Mouse (Mus musculus) stomach, embryonic 16.5 days (tissue): ENCODE data around the gene Olfr597. TPM values are rescaled to one million over a fixed set of nuclear protein-coding genes. Genes with fewer than 3 reads are reported as not detected.
"Not testable (repeated sequence)": the region's sequence is repeated elsewhere in the genome, so short reads cannot be mapped to it uniquely, and the experiment has no call there.

ENCODE experiments used
- ATAC-seq: fragments of 200-750 bp; cut with Nextera tagmentation; 2 replicates; pipeline ENCODE4 v1.8.0; 2017; ENCODE audit warnings: moderate number of reproducible peaks, moderate TSS enrichment; ENCODE audit not compliant: insufficient read depth, low FRiP score
- H3K27ac ChIP-seq: fragments of 300-500 bp; sonication (generic); 2 replicates; pipeline ENCODE4 v1.5.1; 2014; ENCODE audit warnings: low read length
- H3K27me3 ChIP-seq: fragments of 300-500 bp; sonication (generic); 2 replicates; pipeline ENCODE4 v1.6.1; 2014; ENCODE audit warnings: low read length, control low read depth, mixed read lengths; ENCODE audit not compliant: control insufficient read depth, insufficient read depth
- H3K36me3 ChIP-seq: fragments of 300-500 bp; sonication (generic); 2 replicates; pipeline ENCODE4 v1.6.1; 2014; ENCODE audit warnings: low read length; ENCODE audit not compliant: control insufficient read depth, insufficient read depth
- H3K4me1 ChIP-seq: fragments of 300-500 bp; sonication (generic); 2 replicates; pipeline ENCODE4 v1.6.1; 2014; ENCODE audit warnings: low read length, control low read depth, mixed read lengths; ENCODE audit not compliant: control insufficient read depth, insufficient read depth
- H3K4me2 ChIP-seq: fragments of 300-500 bp; sonication (generic); 2 replicates; pipeline ENCODE4 v1.6.1; 2014; ENCODE audit warnings: low read depth, low read length, mixed read lengths
- H3K4me3 ChIP-seq: fragments of 300-500 bp; sonication (generic); replicated peaks from 2 replicates; pipeline ENCODE4 v1.5.1; 2014; ENCODE audit warnings: mild to moderate bottlenecking, low read length
- H3K9ac ChIP-seq: fragments of 300-500 bp; sonication (generic); 2 replicates; pipeline ENCODE4 v1.6.1; 2014; ENCODE audit warnings: low read length
- H3K9me3 ChIP-seq: fragments of 300-500 bp; sonication (generic); replicated peaks from 2 replicates; pipeline ENCODE4 v1.6.1; 2016; ENCODE audit warnings: low read length, control low read depth; ENCODE audit not compliant: control insufficient read depth
- WGBS: fragments of 180-500 bp; shearing (Covaris S2); extraction: QIAGEN DNeasy Blood & Tissue Kit; methylation state at CpG from one replicate; pipeline ENCODE4 v1.1.7; 2014; 5-methylcytosine and 5-hydroxymethylcytosine counted together
- microRNA-seq: library from miRNA; unstranded; fragments of <30 nt; microRNA quantifications from one replicate; pipeline ENCODE4, GENCODE M21; 2016
- polyA plus RNA-seq: library from polyadenylated mRNA; unstranded; fragments of >200 nt; fragmentation: Nextera tagmentation; extraction: Ambion mirVana; gene quantifications from 2 replicates; pipeline ENCODE4 v1.2.1, GENCODE M21; 2015

Olfr597 gene
- not detected in 2 replicates for polyA plus RNA-seq

DNA sequence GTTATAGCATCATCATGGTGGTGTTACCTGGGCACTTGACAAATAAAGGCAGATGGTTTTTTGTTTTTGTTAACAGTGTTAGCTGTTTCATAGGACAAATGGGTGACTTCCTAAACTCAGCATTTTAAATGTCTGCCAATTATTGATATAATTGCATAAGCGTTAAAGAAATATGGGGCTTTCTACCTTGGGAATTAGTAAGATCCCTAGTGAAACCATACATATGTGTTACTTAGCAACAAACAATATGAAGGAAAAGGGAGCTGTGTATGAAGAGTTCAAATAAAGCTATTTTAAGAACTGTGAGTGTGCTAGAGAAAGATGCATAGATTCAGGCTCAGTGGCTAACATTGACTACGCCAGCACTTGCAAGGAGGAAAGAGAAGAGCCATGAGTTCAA, at the start of gene Olfr597:
Gene Olfr597 (plus strand): TSS at position 301 of the 400 bp plus-strand sequence.
- not testable (repeated sequence) for ATAC-seq, H3K4me2 ChIP-seq, H3K27me3 ChIP-seq, H3K27ac ChIP-seq, H3K4me1 ChIP-seq, H3K4me3 ChIP-seq, H3K9ac ChIP-seq, H3K9me3 ChIP-seq, H3K36me3 ChIP-seq
- 76% methylated on average over 2 of the region's 2 CpGs for WGBS

GRCm38 (mm10) chr7:103305348-103305747, 10.8 kb upstream of the Olfr597 start, which contains the start of gene Olfr596:
Gene Olfr596, plus strand, starts transcription at chr7:103305648.
- not testable (repeated sequence) for H3K27me3 ChIP-seq, H3K9me3 ChIP-seq, H3K36me3 ChIP-seq, H3K27ac ChIP-seq, H3K4me2 ChIP-seq, H3K4me1 ChIP-seq, ATAC-seq, H3K9ac ChIP-seq, H3K4me3 ChIP-seq
- WGBS, result 83% methylated on average over 2 of the region's 2 CpGs

DNA sequence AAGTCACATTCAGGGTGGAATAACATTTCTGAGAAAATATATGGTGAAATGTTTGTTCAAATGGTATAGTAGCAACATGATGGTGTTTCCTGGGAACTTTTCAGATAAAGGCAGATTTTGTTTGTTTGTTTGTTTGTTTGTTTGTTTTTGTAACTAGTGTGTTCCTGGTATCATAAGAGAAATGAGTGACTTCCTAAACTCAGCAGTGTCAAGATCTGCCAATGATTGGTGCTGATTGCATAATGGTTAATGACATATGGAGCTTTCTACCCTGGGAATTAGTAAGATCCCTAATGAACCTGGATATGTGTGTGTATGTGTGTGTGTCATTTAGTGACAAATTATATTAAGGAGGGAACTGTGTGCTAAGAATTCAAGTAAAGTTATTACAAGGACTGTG, 7.2 kb downstream of the Olfr597 start, which contains the start of gene Olfr598:
Gene Olfr598 (plus strand): TSS at position 301 of the 400 bp plus-strand sequence.
- Histone ChIP-seq H3K9ac (no peak within 1 kb of the TSS), H3K9me3 (no peaks in the 10 kb centered on the region), H3K36me3 (no peaks in the 10 kb centered on the region), H3K4me3 (no peak within 1 kb of the TSS), H3K27me3 (no peaks in the 10 kb centered on the region), H3K4me2 (no peak within 1 kb of the TSS), H3K4me1 (no peaks in the 10 kb centered on the region), H3K27ac (no peak within 1 kb of the TSS)
- no peak for ATAC-seq

DNA sequence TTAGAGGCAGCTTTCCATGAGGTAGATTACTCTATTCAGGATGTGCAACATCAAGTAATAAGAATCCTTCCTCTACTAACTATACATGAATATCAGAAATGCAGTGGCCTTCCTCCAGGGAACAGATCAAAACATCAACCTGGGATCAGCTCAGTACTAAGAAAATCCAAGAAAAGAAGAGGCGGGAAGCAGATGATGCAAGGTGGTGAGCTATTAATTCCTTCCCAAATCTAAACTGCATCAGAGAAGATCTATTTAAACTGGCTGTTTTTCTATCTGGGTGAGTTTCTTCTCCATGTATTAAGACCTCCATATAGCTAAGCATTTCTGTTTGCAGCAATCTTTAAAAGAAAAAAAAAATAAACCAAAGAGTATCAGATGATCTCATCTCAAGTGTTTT, 19.5 kb downstream of the Olfr597 start, which contains the start of gene Olfr599:
Gene Olfr599 (plus strand): TSS at position 301 of the 400 bp plus-strand sequence.
- Histone ChIP-seq H3K4me3 (no peak within 1 kb of the TSS), H3K27ac (no peak within 1 kb of the TSS), H3K36me3 (no peaks in the 10 kb centered on the region), H3K9ac (no peak within 1 kb of the TSS), H3K4me2 (no peak within 1 kb of the TSS), H3K27me3 (no peaks in the 10 kb centered on the region), H3K4me1 (no peaks in the 10 kb centered on the region), H3K9me3 (no peaks in the 10 kb centered on the region)
- WGBS, result 79% methylated on average over 1 of the region's 1 CpGs
- ATAC-seq, result no peak

- no peaks in the 10 kb centered on the region for H3K36me3 ChIP-seq
- no peak for ATAC-seq
- no peak within 1 kb of the TSS for H3K9ac ChIP-seq
- no peaks in the 10 kb centered on the region for H3K4me1 ChIP-seq
- no peaks in the 10 kb centered on the region for H3K27me3 ChIP-seq
- H3K4me2 ChIP-seq, result no peak within 1 kb of the TSS
- H3K27ac ChIP-seq, result no peak within 1 kb of the TSS
- no peak within 1 kb of the TSS for H3K4me3 ChIP-seq
- H3K9me3 ChIP-seq, result no peaks in the 10 kb centered on the region
Measured at GRCm38 (mm10) chr7:103349569-103349968, 33.5 kb downstream of the Olfr597 start, which contains the start of gene Olfr600. Gene Olfr600, minus strand, starts transcription at chr7:103349669.

- no peak for ATAC-seq
- H3K9me3 ChIP-seq, result no peaks in the 10 kb centered on the region
- 85% methylated on average over 1 of the region's 1 CpGs for WGBS
- no peak within 1 kb of the TSS for H3K4me2 ChIP-seq
- no peaks in the 10 kb centered on the region for H3K27me3 ChIP-seq
- H3K4me1 ChIP-seq, result no peaks in the 10 kb centered on the region
- no peak within 1 kb of the TSS for H3K4me3 ChIP-seq
- H3K9ac ChIP-seq, result no peak within 1 kb of the TSS
- H3K27ac ChIP-seq, result no peak within 1 kb of the TSS
- no peaks in the 10 kb centered on the region for H3K36me3 ChIP-seq
Measured at GRCm38 (mm10) chr7:103362555-103362954, 46.4 kb downstream of the Olfr597 start, which contains the start of gene Olfr601. Gene Olfr601, minus strand, starts transcription at chr7:103362655.

Small RNA genes within 50 kb of the gene (microRNA-seq; reads per million reads assigned to microRNA genes)
- gene Gm23550, result not detected

Other genes starting within 250 kb of the Olfr597 start
- not detected in 2 replicates for gene Olfr584, start 234.4 kb upstream of the Olfr597 start, polyA plus RNA-seq
- not detected in 2 replicates for gene Olfr585, start 218.6 kb upstream of the Olfr597 start, polyA plus RNA-seq
- gene Olfr586, start 190.7 kb upstream of the Olfr597 start, polyA plus RNA-seq, result not detected in 2 replicates
- not detected in 2 replicates for gene Olfr588-ps1, start 175.4 kb upstream of the Olfr597 start, polyA plus RNA-seq
- not detected in 2 replicates for gene Olfr589, start 160.0 kb upstream of the Olfr597 start, polyA plus RNA-seq
- not detected in 2 replicates for gene Olfr591, start 138.0 kb upstream of the Olfr597 start, polyA plus RNA-seq
- not detected in 2 replicates for gene Olfr592, start 131.5 kb upstream of the Olfr597 start, polyA plus RNA-seq
- gene Olfr593, start 104.5 kb upstream of the Olfr597 start, polyA plus RNA-seq, result not detected in 2 replicates
- not detected in 2 replicates for gene Olfr594, start 99.3 kb upstream of the Olfr597 start, polyA plus RNA-seq
- gene Usp17ld, start 63.8 kb upstream of the Olfr597 start, polyA plus RNA-seq, result not detected in 2 replicates
- gene Olfr596, start 10.7 kb upstream of the Olfr597 start, polyA plus RNA-seq, result not detected in 2 replicates
- gene Olfr598, start 7.3 kb downstream of the Olfr597 start, polyA plus RNA-seq, result not detected in 2 replicates
- gene Olfr599, start 19.6 kb downstream of the Olfr597 start, polyA plus RNA-seq, result not detected in 2 replicates
- not detected in 2 replicates for gene Olfr600, start 33.4 kb downstream of the Olfr597 start, polyA plus RNA-seq
- not detected in 2 replicates for gene Olfr601, start 46.3 kb downstream of the Olfr597 start, polyA plus RNA-seq
- not detected in 2 replicates for gene Olfr603, start 69.9 kb downstream of the Olfr597 start, polyA plus RNA-seq
- gene Usp17lc, start 98.8 kb downstream of the Olfr597 start, polyA plus RNA-seq, result not detected in 2 replicates
- gene Olfr605, start 129.1 kb downstream of the Olfr597 start, polyA plus RNA-seq, result not detected in 2 replicates
- gene Olfr606, start 132.7 kb downstream of the Olfr597 start, polyA plus RNA-seq, result not detected in 2 replicates
- not detected in 2 replicates for gene Olfr607, start 147.8 kb downstream of the Olfr597 start, polyA plus RNA-seq
- not detected in 2 replicates for gene Olfr608, start 153.6 kb downstream of the Olfr597 start, polyA plus RNA-seq
- gene Olfr609, start 181.7 kb downstream of the Olfr597 start, polyA plus RNA-seq, result not detected in 2 replicates
- not detected in 2 replicates for gene Olfr610, start 195.8 kb downstream of the Olfr597 start, polyA plus RNA-seq
- not detected in 2 replicates for gene Olfr611, start 204.5 kb downstream of the Olfr597 start, polyA plus RNA-seq
- not detected in 2 replicates for gene Olfr612, start 226.4 kb downstream of the Olfr597 start, polyA plus RNA-seq
- gene Olfr613, start 231.8 kb downstream of the Olfr597 start, polyA plus RNA-seq, result not detected in 2 replicates
- not detected in 2 replicates for gene Olfr615, start 239.8 kb downstream of the Olfr597 start, polyA plus RNA-seq